Comparison of ENCODE assay signal across 15 mouse cellular contexts in genomic region chr4:154480143-154480542, GRCm38 (mm10).
A peak's percentile ranks its signal among the peaks of the same experiment; 100 is the strongest.
DNase-seq lines count a peak whose midpoint lies in the region; ATAC-seq and TF ChIP-seq lines count a peak whose summit lies in the region.
"Had no signal": no experiment of that assay in that cellular context is flagged by ENCODE, and none has a peak within 500 bp of the region (broad histone marks: within the 10 kb centered on the region; RNA-seq: fewer than 3 reads in every experiment).

No protein-coding gene starts in this region.

- no peak for DNase-seq in heart, postnatal 4 days
- DNase-seq in urinary bladder, postnatal 14 days (ENCODE audit: low spot score) = peak; percentile 15
- no peak for DNase-seq in urinary bladder, adult 2 months (ENCODE audit: low spot score)
- DNase-seq in thymus, adult 2 months = no peak
- no peak for DNase-seq in hindbrain, embryonic 14.5 days (ENCODE audit: low spot score)
- DNase-seq: cerebellum, adult 2 months; embryo, embryonic 11 days; gastrocnemius, adult 2 months; liver, embryonic 13.5 days; right cerebral cortex, postnatal 14 days; thymus, postnatal 25 days had no signal

- no peak for TF ChIP-seq CTCF in thymus, adult 2 months (IDR thresholded peaks at IDR 0.05; ENCODE audit: borderline replicate concordance, control insufficient read depth, extremely low read depth, insufficient read depth, low read length, poor library complexity)

- no peak overlapping the region for H3K4me3 ChIP-seq in heart, embryonic 15.5 days
- H3K4me3 ChIP-seq in limb, embryonic 15.5 days = no peak overlapping the region
- H3K4me3 ChIP-seq in thymus, adult 2 months (ENCODE audit: control insufficient read depth, insufficient read depth, low read length) = no peak overlapping the region
- no peak overlapping the region for H3K4me3 ChIP-seq in hindbrain, embryonic 14.5 days (replicated peaks; ENCODE audit: low read length)
- H3K4me3 ChIP-seq: gastrocnemius, adult 2 months; hindbrain, embryonic 12.5 days; liver, embryonic 13.5 days; midbrain, embryonic 10.5 days had no signal

- no peaks in the 10 kb centered on the region for H3K9me3 ChIP-seq in heart, embryonic 15.5 days (replicated peaks)
- H3K9me3 ChIP-seq in limb, embryonic 15.5 days = no peaks in the 10 kb centered on the region
- no peaks in the 10 kb centered on the region for H3K9me3 ChIP-seq in hindbrain, embryonic 14.5 days (ENCODE audit: control insufficient read depth, low read length)
- H3K9me3 ChIP-seq: hindbrain, embryonic 12.5 days; liver, embryonic 13.5 days; midbrain, embryonic 10.5 days had no signal

- peaks cover 7% of the 10 kb centered on the region; the same call in 1 of the 2 replicates for H3K27me3 ChIP-seq in heart, embryonic 15.5 days
- 0 out of 2 replicates have a peak, but pooled peaks cover 2% of the 10 kb centered on the region for H3K27me3 ChIP-seq in limb, embryonic 15.5 days
- no peaks in the 10 kb centered on the region for H3K27me3 ChIP-seq in thymus, adult 2 months (ENCODE audit: control insufficient read depth, insufficient read depth, low read length)
- H3K27me3 ChIP-seq in hindbrain, embryonic 14.5 days (ENCODE audit: control insufficient read depth, insufficient read depth, low read length) = peaks cover 93% of the 10 kb centered on the region
- H3K27me3 ChIP-seq: liver, embryonic 13.5 days had no signal

- no peak for ATAC-seq in heart, embryonic 15.5 days (replicated peaks; ENCODE audit: insufficient number of reproducible peaks, insufficient read depth, low FRiP score, low read depth)
- ATAC-seq in limb, embryonic 15.5 days (ENCODE audit: insufficient number of reproducible peaks, low FRiP score, low TSS enrichment, low read depth) = 0 out of 2 replicates have a peak, but pooled peaks have one; percentile 36
- ATAC-seq in hindbrain, embryonic 14.5 days (ENCODE audit: low FRiP score) = no peak

- H3K4me1 ChIP-seq in heart, embryonic 15.5 days (replicated peaks) = peaks cover 53% of the 10 kb centered on the region
- H3K4me1 ChIP-seq in limb, embryonic 15.5 days = peaks cover 40% of the 10 kb centered on the region
- H3K4me1 ChIP-seq in thymus, adult 2 months (replicated peaks; ENCODE audit: control insufficient read depth, insufficient read depth, low read length) = no peaks in the 10 kb centered on the region
- peaks cover 10% of the 10 kb centered on the region; the same call in 1 of the 2 replicates for H3K4me1 ChIP-seq in hindbrain, embryonic 14.5 days (replicated peaks; ENCODE audit: control insufficient read depth, insufficient read depth, low read length)

- H3K36me3 ChIP-seq in heart, embryonic 15.5 days = no peaks in the 10 kb centered on the region
- H3K36me3 ChIP-seq in limb, embryonic 15.5 days = no peaks in the 10 kb centered on the region
- H3K36me3 ChIP-seq in thymus, adult 2 months (ENCODE audit: control insufficient read depth, insufficient read depth, low read length) = no peaks in the 10 kb centered on the region
- H3K36me3 ChIP-seq in hindbrain, embryonic 14.5 days (replicated peaks; ENCODE audit: control insufficient read depth, insufficient read depth) = no peaks in the 10 kb centered on the region
- H3K36me3 ChIP-seq: hindbrain, embryonic 12.5 days; liver, embryonic 13.5 days; midbrain, embryonic 10.5 days had no signal

- no peak for TF ChIP-seq POLR2A in thymus, adult 2 months (IDR thresholded peaks at IDR 0.05; ENCODE audit: control insufficient read depth, extremely low read depth, insufficient read depth, low read length, poor library complexity)

- WGBS in heart, embryonic 15.5 days = 50% methylated on average over 15 of the region's 15 CpGs
- WGBS in limb, embryonic 15.5 days = 52% methylated on average over 15 of the region's 15 CpGs
- 92% methylated on average over 15 of the region's 15 CpGs for WGBS in thymus, adult 2 months
- 67% methylated on average over 15 of the region's 15 CpGs for WGBS in hindbrain, embryonic 14.5 days

- no peak overlapping the region for H3K9ac ChIP-seq in heart, embryonic 15.5 days
- H3K9ac ChIP-seq in limb, embryonic 15.5 days = no peak overlapping the region
- no peak overlapping the region for H3K9ac ChIP-seq in hindbrain, embryonic 14.5 days
- H3K9ac ChIP-seq: hindbrain, embryonic 12.5 days; liver, embryonic 13.5 days had no signal

- H3K27ac ChIP-seq in heart, embryonic 15.5 days = peak overlapping the region; percentile 38
- H3K27ac ChIP-seq in limb, embryonic 15.5 days = 0 out of 2 replicates have a peak overlapping the region, but pooled peaks have one; percentile 19
- no peak overlapping the region for H3K27ac ChIP-seq in thymus, adult 2 months (ENCODE audit: control insufficient read depth, insufficient read depth, low read length)
- no peak overlapping the region for H3K27ac ChIP-seq in hindbrain, embryonic 14.5 days
- H3K27ac ChIP-seq: gastrocnemius, adult 2 months; hindbrain, embryonic 12.5 days; liver, embryonic 13.5 days; midbrain, embryonic 10.5 days had no signal

- H3K4me2 ChIP-seq in heart, embryonic 15.5 days = no peak overlapping the region
- H3K4me2 ChIP-seq in limb, embryonic 15.5 days = no peak overlapping the region
- no peak overlapping the region for H3K4me2 ChIP-seq in hindbrain, embryonic 14.5 days (replicated peaks)
- H3K4me2 ChIP-seq: hindbrain, embryonic 12.5 days; liver, embryonic 13.5 days had no signal

Comparison
In these comparisons a context has a peak if more than half of its experiments do, and no peak if none do; other contexts are left out.
1. H3K27ac ChIP-seq: peak in heart, embryonic 15.5 days (single experiment) and limb, embryonic 15.5 days (single experiment); none in thymus, adult 2 months (single experiment) and hindbrain, embryonic 14.5 days (single experiment).